Mouse (Mus musculus) C2C12 (cell line): Measurements from ENCODE around the gene Sec24b. TPM values are rescaled to one million over a fixed set of nuclear protein-coding genes. Genes with fewer than 3 reads are reported as not detected.

Experiments used
- H3K27me3 ChIP-seq: one replicate; pipeline ENCODE4 v1.6.1; 2011; ENCODE audit not compliant: control insufficient read depth, insufficient read depth, insufficient read length
- H3K36me3 ChIP-seq: one replicate; pipeline ENCODE4 v1.6.1; 2011; ENCODE audit not compliant: control insufficient read depth, insufficient read depth
- H3K4me3 ChIP-seq: one replicate; pipeline ENCODE4 v1.5.1; 2011; ENCODE audit warnings: mild to moderate bottlenecking, control low read depth; ENCODE audit not compliant: poor library complexity, insufficient read depth, severe bottlenecking
- H3K79me2 ChIP-seq: one replicate; pipeline ENCODE4 v1.6.1; 2011; ENCODE audit not compliant: control insufficient read depth, insufficient read depth
- H3K79me3 ChIP-seq: one replicate; pipeline ENCODE4 v1.6.1; 2011; ENCODE audit warnings: low read depth, control low read depth
- H3ac ChIP-seq: one replicate; pipeline ENCODE3; 2011; ENCODE audit warnings: low read depth; ENCODE audit not compliant: control insufficient read depth, insufficient read length
- CEBPB ChIP-seq: IDR thresholded peaks from one replicate; pipeline ENCODE4 v1.6.1; 2011; ENCODE audit warnings: low read depth, mild to moderate bottlenecking, control low read depth, moderate library complexity
- CTCF ChIP-seq: IDR thresholded peaks from one replicate; pipeline ENCODE4 v1.5.1; 2011; ENCODE audit not compliant: control insufficient read depth, insufficient read depth, insufficient read length
- FOSL1 ChIP-seq: IDR thresholded peaks from one replicate; pipeline ENCODE4 v1.8.0; 2011; ENCODE audit warnings: mild to moderate bottlenecking, low read length; ENCODE audit not compliant: poor library complexity, insufficient read depth, severe bottlenecking
- MAX ChIP-seq: IDR thresholded peaks from one replicate; pipeline ENCODE4 v1.6.1; 2011; ENCODE audit warnings: mild to moderate bottlenecking, control low read depth
- MYOD1 ChIP-seq: IDR thresholded peaks from one replicate; pipeline ENCODE4 v1.6.1; 2011; ENCODE audit warnings: low read depth; ENCODE audit not compliant: control insufficient read depth, insufficient read length
- MYOG ChIP-seq: IDR thresholded peaks from one replicate; pipeline ENCODE4 v1.6.1; 2011; ENCODE audit not compliant: control insufficient read depth, insufficient read length; ENCODE audit errors: extremely low read depth
- USF1 ChIP-seq: IDR thresholded peaks from one replicate; pipeline ENCODE4 v1.6.1; 2011; ENCODE audit warnings: low read depth, mild to moderate bottlenecking, control low read depth, moderate library complexity
- polyA plus RNA-seq: library from polyadenylated mRNA; unstranded; fragments of >200 nt; fragmentation: generic; extraction: Trizol; gene quantifications from one replicate; pipeline ENCODE4 v1.2.1, GENCODE M21; 2012; ENCODE audit warnings: missing spikeins

The Sec24b gene
- polyA plus RNA-seq, 1 experiment: 30.2 TPM

DNA sequence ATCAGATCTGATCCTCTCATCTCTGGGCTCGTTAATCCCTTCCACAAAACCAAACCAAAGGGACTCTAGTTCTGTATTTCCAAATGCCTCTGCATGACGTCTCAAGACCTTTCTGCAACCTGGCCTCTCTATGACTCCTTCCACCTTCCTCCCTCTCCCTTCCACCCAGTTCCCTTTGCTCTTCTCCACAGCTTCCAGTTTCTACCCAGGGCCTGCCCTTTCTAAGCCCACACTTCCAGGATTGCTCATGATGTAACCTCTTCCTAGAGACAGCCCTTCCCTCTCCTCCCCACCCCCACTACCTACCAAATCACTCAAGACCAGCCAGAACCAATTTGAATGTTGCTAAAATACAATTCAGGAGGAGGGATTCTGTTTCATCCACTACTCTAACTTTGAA is 2.9 kb downstream of the Sec24b start:
- Histone ChIP-seq H3K79me2 (peaks cover 84% of the 10 kb centered on the region), H3K79me3 (peaks cover 70% of the 10 kb centered on the region), H3K36me3 (peaks cover 23% of the 10 kb centered on the region), H3K27me3 (no peaks in the 10 kb centered on the region), H3ac (no peak overlapping the region), H3K4me3 (no peak overlapping the region)
- TF ChIP-seq FOSL1 (no peak), MYOD1 (no peak), USF1 (no peak), MYOG (no peak), MAX (no peak), CEBPB (no peak), CTCF (no peak)

DNA sequence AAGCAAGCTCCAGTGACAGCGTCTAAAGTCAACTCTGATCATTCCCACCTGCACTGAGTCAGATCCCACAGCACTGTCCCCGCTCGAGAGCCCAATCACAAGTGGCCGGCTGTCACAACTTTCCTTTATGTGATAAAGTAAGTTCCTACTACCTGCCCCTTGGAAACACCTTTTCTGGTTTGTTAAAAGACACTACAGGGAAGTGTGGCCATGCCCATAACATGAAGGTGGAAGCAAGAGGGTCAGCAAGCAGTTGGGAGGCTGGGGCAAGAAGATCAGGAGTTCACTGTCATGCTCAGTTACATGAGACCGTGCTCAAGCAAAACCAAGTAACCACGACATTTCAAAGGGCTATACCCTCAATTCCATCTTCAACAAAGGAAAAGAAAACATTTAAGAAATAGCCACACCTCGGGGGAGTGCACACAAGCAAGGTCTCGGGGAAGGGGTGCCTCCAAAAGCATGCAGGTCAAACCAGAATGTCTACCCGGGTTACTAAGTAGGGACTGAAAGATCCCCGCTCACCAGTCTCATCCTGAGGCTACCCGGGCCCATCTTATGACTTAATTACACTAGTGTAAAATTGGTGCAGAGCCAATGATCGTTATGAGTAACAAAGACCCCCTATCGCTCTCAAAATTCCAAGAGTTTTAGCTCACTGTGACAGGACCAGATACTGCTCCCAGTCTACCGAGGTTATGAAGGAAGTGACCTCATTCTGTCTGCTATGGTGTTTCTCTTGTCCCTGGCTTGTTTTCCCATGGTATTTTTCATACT is 3.6 kb downstream of the Sec24b start:
- Histone ChIP-seq H3K79me2 (peaks cover 91% of the 10 kb centered on the region), H3K27me3 (no peaks in the 10 kb centered on the region), H3K36me3 (peaks cover 23% of the 10 kb centered on the region), H3ac (no peak overlapping the region), H3K79me3 (peaks cover 78% of the 10 kb centered on the region), H3K4me3 (no peak overlapping the region)
- TF ChIP-seq MAX: no peak
- TF ChIP-seq MYOG: no peak
- no peak for TF ChIP-seq CTCF
- TF ChIP-seq FOSL1: no peak
- TF ChIP-seq MYOD1: no peak
- no peak for TF ChIP-seq USF1
- no peak for TF ChIP-seq CEBPB

DNA sequence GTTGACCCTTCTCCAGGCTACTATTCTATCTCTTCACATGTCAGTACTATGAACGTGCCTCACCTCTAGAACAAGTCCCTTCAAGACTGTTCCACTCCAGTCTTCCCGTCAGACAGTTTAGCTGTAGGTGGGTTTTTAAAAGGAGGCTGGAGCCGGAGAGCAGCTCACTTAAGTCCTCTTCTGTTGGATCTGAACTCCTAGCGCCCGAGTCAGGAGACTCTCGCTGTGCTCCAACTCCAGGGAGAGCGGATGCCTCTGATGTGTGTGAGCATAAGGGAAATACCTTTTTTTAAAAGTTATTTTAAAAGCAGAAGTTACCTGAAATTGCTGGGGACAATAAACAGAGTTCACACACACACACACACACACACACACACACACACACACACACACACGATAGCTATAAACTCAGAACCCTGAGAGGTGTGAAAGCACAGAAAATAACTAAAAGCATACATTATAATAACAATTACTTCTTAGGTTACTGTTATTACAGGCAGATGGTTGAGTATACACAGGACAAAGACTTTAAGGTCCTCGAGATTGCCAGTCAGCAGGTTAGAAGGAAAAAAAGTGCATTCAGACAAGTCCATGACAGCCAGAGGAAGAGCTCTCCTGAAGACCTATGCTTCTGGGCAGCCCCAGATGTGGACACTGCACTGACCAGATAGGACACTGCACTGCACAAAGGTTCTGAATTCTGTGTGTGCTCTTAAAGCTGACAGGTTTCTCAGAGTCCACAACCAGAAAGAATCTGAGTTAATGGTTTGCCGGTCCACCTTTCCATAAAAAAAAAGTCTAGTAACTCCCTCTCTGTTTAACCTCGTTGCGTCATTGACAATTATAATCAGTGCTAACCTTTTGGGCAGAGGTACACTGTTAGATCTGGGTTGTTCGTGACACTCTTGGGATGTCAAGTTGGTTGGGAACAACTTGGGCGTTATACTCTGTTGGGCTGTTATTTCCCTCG is 5.7 kb downstream of the Sec24b start:
- Histone ChIP-seq H3K4me3 (no peak overlapping the region), H3ac (no peak overlapping the region), H3K36me3 (peaks cover 23% of the 10 kb centered on the region), H3K79me3 (peaks cover 93% of the 10 kb centered on the region), H3K79me2 (peaks cover 100% of the 10 kb centered on the region), H3K27me3 (no peaks in the 10 kb centered on the region)
- TF ChIP-seq CEBPB (no peak), MYOG (no peak), MAX (no peak), MYOD1 (no peak), USF1 (no peak), CTCF (no peak), FOSL1 (no peak)

GRCm38 (mm10) chr3:130054587-130054986 is 6.8 kb downstream of the Sec24b start:
- no peak overlapping the region for H3K4me3 ChIP-seq
- TF ChIP-seq MYOD1 (no peak), MAX (no peak), CEBPB (no peak), USF1 (no peak), FOSL1 (no peak), MYOG (no peak), CTCF (no peak)
- H3K79me2 ChIP-seq: peaks cover 100% of the 10 kb centered on the region
- no peak overlapping the region for H3ac ChIP-seq
- no peaks in the 10 kb centered on the region for H3K27me3 ChIP-seq
- peaks cover 98% of the 10 kb centered on the region for H3K79me3 ChIP-seq
- peaks cover 30% of the 10 kb centered on the region for H3K36me3 ChIP-seq

GRCm38 (mm10) chr3:130053340-130054066 is 7.8 kb downstream of the Sec24b start:
- no peaks in the 10 kb centered on the region for H3K27me3 ChIP-seq
- TF ChIP-seq FOSL1: no peak
- TF ChIP-seq CTCF: no peak
- no peak overlapping the region for H3ac ChIP-seq
- H3K36me3 ChIP-seq: peaks cover 30% of the 10 kb centered on the region
- H3K79me2 ChIP-seq: peaks cover 95% of the 10 kb centered on the region
- peaks cover 94% of the 10 kb centered on the region for H3K79me3 ChIP-seq
- no peak overlapping the region for H3K4me3 ChIP-seq
